Mouse (Mus musculus): ENCODE results near the gene Magi3. TPM values are rescaled to one million over a fixed set of nuclear protein-coding genes. Genes with fewer than 3 reads are reported as not detected.

Magi3 gene
- total and polyA plus RNA-seq, 2 experiments = 5.0 to 17.7 TPM

DNA sequence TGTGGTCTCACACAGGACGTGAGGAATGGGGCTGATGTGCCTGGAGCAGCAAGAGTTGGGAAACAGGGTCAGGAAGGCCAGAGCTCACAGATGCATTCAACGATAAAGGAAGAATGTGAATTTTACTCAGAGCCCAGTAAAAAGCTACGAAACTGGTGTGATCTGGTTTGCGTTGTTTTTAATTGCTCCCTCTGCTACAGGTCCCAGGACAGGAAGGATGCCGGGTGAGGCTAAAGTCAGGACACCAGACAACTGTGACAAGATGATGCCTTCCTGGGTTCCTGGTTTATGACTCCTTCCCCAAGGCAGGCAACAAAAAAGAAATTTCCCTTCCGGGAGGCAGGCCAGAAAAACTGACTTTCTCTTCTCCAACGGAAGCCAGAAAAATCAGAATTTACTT, 6.6 kb upstream of the Magi3 start:
- H3K27ac ChIP-seq (replicated peaks; ENCODE audit: insufficient read depth, low read depth, low read length) = no peak overlapping the region
- TF ChIP-seq POLR2A (IDR thresholded peaks at IDR 0.05; ENCODE audit: extremely low read depth, insufficient read depth, low read length) (no peak), CTCF (IDR thresholded peaks at IDR 0.05; ENCODE audit: low read depth, low read length) (no peak)
- H3K4me1 ChIP-seq (ENCODE audit: control insufficient read depth, insufficient read depth, low read length) = peaks cover under 1% of the 10 kb centered on the region

DNA sequence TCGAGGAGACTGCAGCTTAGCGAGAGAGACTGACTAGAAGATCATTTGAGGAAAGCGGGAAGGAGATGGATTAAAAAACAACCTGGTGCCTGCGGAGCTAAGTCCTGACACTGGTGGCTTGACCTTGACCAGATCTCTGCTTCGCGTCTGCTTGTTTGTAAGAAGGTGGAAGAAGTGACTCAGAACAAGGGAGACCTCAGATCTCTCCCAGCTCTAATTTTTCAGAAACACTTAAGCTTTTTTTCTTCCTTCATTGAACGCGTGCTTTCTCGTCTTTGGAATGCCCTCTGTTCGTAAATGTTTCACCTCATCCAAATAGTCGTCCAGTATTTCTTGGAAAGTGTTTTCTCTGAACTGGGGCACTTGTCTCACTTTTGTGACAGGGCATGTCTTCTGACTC, 982 bp upstream of the Magi3 start:
- peak overlapping the region; percentile 73 for H3K27ac ChIP-seq (replicated peaks; ENCODE audit: insufficient read depth, low read depth, low read length)
- DNase-seq (ENCODE audit: extremely low read depth, low read depth, low spot score) = peak; percentile 71
- H3K27me3 ChIP-seq (ENCODE audit: control insufficient read depth, insufficient read depth, low read length) = no peaks in the 10 kb centered on the region
- TF ChIP-seq POLR2A (IDR thresholded peaks at IDR 0.05; ENCODE audit: extremely low read depth, insufficient read depth, low read length) (no peak), CTCF (IDR thresholded peaks at IDR 0.05; ENCODE audit: low read depth, low read length) (no peak)
- H3K4me1 ChIP-seq (ENCODE audit: control insufficient read depth, insufficient read depth, low read length) = peaks cover 6% of the 10 kb centered on the region
- H3K4me3 ChIP-seq (ENCODE audit: insufficient read depth, low read depth, low read length) = peak overlapping the region; percentile 49
- H3K9ac ChIP-seq (ENCODE audit: low read depth, low read length) = peak overlapping the region; percentile 65
- no peaks in the 10 kb centered on the region for H3K36me3 ChIP-seq (ENCODE audit: control insufficient read depth, insufficient read depth, low read length)
- WGBS = 2% methylated on average over 11 of the region's 11 CpGs
- H3K79me2 ChIP-seq (ENCODE audit: control insufficient read depth, insufficient read depth, low read length) = peaks cover 6% of the 10 kb centered on the region; the same call in 1 of the 2 replicates

More for the DNA sequence above, 6.6 kb upstream of the Magi3 start:
- Histone ChIP-seq H3K9ac (ENCODE audit: low read depth, low read length) (no peak overlapping the region), H3K79me2 (ENCODE audit: control insufficient read depth, insufficient read depth, low read length) (no peaks in the 10 kb centered on the region), H3K27me3 (ENCODE audit: control insufficient read depth, insufficient read depth, low read length) (no peaks in the 10 kb centered on the region), H3K4me3 (ENCODE audit: insufficient read depth, low read depth, low read length) (no peak overlapping the region), H3K36me3 (ENCODE audit: control insufficient read depth, insufficient read depth, low read length) (no peaks in the 10 kb centered on the region)
- DNase-seq (ENCODE audit: extremely low read depth, low read depth, low spot score) = no peak
- WGBS = 70% methylated on average over 7 of the region's 7 CpGs

DNA sequence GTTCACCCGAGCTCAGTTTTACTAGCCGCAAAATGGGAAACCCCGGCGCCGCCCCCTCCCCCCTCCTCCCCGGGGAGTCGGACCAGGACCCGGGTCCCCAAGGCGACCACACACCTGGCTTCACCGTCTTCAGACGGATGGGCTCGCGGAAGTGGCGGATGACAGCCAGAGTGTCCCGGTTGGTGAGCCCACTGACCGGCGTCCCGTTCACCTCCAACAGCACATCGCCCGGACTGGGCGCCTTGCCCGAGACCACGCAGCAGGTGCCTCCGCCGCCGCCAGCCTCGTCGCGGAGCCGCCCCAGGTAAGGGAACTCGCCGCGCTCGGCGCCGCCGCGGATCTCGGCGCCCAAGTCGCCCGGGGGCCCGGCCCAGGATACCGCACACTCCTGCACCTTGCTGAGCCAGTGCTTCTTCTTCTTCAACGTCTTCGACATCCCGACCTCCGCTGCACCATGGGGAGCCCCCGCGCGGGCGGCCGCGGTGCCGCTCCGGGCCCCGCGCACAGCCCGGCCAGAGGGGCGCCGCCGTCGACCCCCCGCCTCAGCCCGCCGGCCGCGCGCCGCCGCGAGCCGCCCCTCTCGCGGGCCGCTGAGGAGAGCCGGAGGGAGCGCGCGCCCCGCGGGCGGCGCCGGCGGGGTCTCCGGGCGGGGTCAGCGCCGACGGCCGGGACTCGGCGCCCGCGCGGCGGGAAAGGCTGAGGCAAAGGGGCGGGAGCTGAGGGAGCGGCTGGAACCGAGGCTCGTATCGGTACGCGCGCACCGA, 461 bp downstream of the Magi3 start:
- no peak for TF ChIP-seq CTCF (IDR thresholded peaks at IDR 0.05; ENCODE audit: low read depth, low read length)
- Histone ChIP-seq H3K27me3 (ENCODE audit: control insufficient read depth, insufficient read depth, low read length) (no peaks in the 10 kb centered on the region), H3K4me1 (ENCODE audit: control insufficient read depth, insufficient read depth, low read length) (peaks cover 12% of the 10 kb centered on the region)

DNA sequence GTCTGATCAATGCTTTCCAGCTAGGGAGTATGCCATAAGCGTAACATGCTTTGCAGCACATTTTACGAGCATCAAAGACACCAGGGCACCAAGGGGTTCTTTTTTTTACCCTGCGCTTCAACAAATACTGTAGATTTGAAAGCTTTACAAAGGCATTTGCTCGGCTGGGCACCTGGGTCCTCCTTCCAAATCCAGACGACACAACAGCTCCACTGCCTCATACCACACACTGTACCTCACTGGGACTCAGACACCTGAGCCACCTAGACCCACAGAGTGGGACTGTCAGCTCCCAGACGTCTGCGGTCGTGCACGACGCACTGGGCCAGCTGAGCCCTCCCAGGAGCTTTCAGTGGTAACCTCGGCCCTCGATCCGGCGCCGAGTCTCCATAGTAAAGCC, 1.2 kb downstream of the Magi3 start:
- WGBS = under 1% methylated on average over 15 of the region's 15 CpGs
- H3K4me3 ChIP-seq (ENCODE audit: insufficient read depth, low read depth, low read length) = peak overlapping the region; percentile 96
- DNase-seq (ENCODE audit: extremely low read depth, low read depth, low spot score) = no peak
- H3K27me3 ChIP-seq (ENCODE audit: control insufficient read depth, insufficient read depth, low read length) = no peaks in the 10 kb centered on the region
- no peak for TF ChIP-seq CTCF (IDR thresholded peaks at IDR 0.05; ENCODE audit: low read depth, low read length)
- no peak for TF ChIP-seq POLR2A (IDR thresholded peaks at IDR 0.05; ENCODE audit: extremely low read depth, insufficient read depth, low read length)
- peaks cover 6% of the 10 kb centered on the region; the same call in 1 of the 2 replicates for H3K79me2 ChIP-seq (ENCODE audit: control insufficient read depth, insufficient read depth, low read length)
- H3K4me1 ChIP-seq (ENCODE audit: control insufficient read depth, insufficient read depth, low read length) = peaks cover 12% of the 10 kb centered on the region
- H3K9ac ChIP-seq (ENCODE audit: low read depth, low read length) = peak overlapping the region; percentile 96
- no peaks in the 10 kb centered on the region for H3K36me3 ChIP-seq (ENCODE audit: control insufficient read depth, insufficient read depth, low read length)
- peak overlapping the region; percentile 11 for H3K27ac ChIP-seq (replicated peaks; ENCODE audit: insufficient read depth, low read depth, low read length)

More for the DNA sequence above, 461 bp downstream of the Magi3 start:
- WGBS = 3% methylated on average over 104 of the region's 107 CpGs
- DNase-seq (ENCODE audit: extremely low read depth, low read depth, low spot score) = no peak
- Histone ChIP-seq H3K79me2 (ENCODE audit: control insufficient read depth, insufficient read depth, low read length) (peaks cover 6% of the 10 kb centered on the region; the same call in 1 of the 2 replicates), H3K27ac (replicated peaks; ENCODE audit: insufficient read depth, low read depth, low read length) (peak overlapping the region; percentile 90), H3K36me3 (ENCODE audit: control insufficient read depth, insufficient read depth, low read length) (no peaks in the 10 kb centered on the region), H3K9ac (ENCODE audit: low read depth, low read length) (peak overlapping the region; percentile 96), H3K4me3 (ENCODE audit: insufficient read depth, low read depth, low read length) (peak overlapping the region; percentile 96)

DNA sequence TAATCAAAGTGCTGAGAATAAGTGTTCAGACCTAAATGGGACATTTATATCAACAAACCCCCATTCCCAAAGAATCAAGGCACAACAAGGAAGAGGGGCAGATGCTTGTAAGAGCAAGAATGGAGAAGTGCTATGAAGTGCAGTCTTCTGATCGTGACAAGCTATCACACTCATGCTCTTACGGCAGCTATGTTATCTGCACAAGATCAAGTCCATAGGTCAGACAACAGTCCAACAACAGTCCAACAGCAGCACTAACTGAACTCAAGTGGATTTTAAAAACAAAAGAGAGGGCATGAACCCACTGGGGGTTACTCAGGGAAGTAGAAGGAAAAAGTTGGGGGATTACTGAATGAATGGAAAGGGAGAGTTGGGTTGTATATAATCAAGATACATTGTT, 30.4 kb downstream of the Magi3 start:
- TF ChIP-seq POLR2A (IDR thresholded peaks at IDR 0.05; ENCODE audit: extremely low read depth, insufficient read depth, low read length) (no peak), CTCF (IDR thresholded peaks at IDR 0.05; ENCODE audit: low read depth, low read length) (no peak)
- H3K4me3 ChIP-seq (ENCODE audit: insufficient read depth, low read depth, low read length) = no peak overlapping the region
- peak overlapping the region; percentile 65 for H3K27ac ChIP-seq (replicated peaks; ENCODE audit: insufficient read depth, low read depth, low read length)
- DNase-seq (ENCODE audit: extremely low read depth, low read depth, low spot score) = peak; percentile 87
- H3K27me3 ChIP-seq (ENCODE audit: control insufficient read depth, insufficient read depth, low read length) = no peaks in the 10 kb centered on the region
- no peak overlapping the region for H3K9ac ChIP-seq (ENCODE audit: low read depth, low read length)
- H3K36me3 ChIP-seq (ENCODE audit: control insufficient read depth, insufficient read depth, low read length) = no peaks in the 10 kb centered on the region
- H3K79me2 ChIP-seq (ENCODE audit: control insufficient read depth, insufficient read depth, low read length) = peaks cover 9% of the 10 kb centered on the region; the same call in 1 of the 2 replicates
- WGBS = 27% methylated on average over 2 of the region's 2 CpGs
- H3K4me1 ChIP-seq (ENCODE audit: control insufficient read depth, insufficient read depth, low read length) = peaks cover 4% of the 10 kb centered on the region; the same call in 1 of the 2 replicates

DNA sequence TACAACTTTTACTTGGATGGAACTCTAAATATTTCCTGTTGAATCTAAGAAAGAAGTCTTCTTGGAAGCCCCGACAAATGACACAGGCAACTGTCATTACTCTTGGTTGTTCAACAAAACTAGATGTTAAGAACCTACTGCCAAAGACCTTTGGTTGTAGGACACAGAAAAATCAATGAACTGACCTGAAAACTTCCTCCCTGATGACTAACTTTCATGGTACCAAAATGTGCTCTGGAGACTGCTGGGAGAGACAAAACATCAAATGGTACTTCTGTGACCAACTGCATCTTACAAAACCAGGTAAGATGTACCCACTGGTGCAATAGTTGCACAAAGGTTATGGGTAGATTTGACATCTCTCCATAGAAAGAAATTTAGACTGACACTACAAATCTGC, 30.9 kb downstream of the Magi3 start:
- Histone ChIP-seq H3K27me3 (ENCODE audit: control insufficient read depth, insufficient read depth, low read length) (no peaks in the 10 kb centered on the region), H3K27ac (replicated peaks; ENCODE audit: insufficient read depth, low read depth, low read length) (peak overlapping the region; percentile 65; the same call in 1 of the 2 replicates), H3K9ac (ENCODE audit: low read depth, low read length) (no peak overlapping the region), H3K36me3 (ENCODE audit: control insufficient read depth, insufficient read depth, low read length) (no peaks in the 10 kb centered on the region), H3K4me1 (ENCODE audit: control insufficient read depth, insufficient read depth, low read length) (peaks cover 7% of the 10 kb centered on the region; the same call in 1 of the 2 replicates), H3K4me3 (ENCODE audit: insufficient read depth, low read depth, low read length) (no peak overlapping the region), H3K79me2 (ENCODE audit: control insufficient read depth, insufficient read depth, low read length) (peaks cover 9% of the 10 kb centered on the region; the same call in 1 of the 2 replicates)
- peak; percentile 90 for DNase-seq (ENCODE audit: extremely low read depth, low read depth, low spot score)
- TF ChIP-seq CTCF (IDR thresholded peaks at IDR 0.05; ENCODE audit: low read depth, low read length) (no peak), POLR2A (IDR thresholded peaks at IDR 0.05; ENCODE audit: extremely low read depth, insufficient read depth, low read length) (no peak)
- 31% methylated on average over 1 of the region's 1 CpGs for WGBS

Data from liver, adult 2 months (tissue).